Mouse (Mus musculus): ENCODE data around the gene Mex3d. TPM values are rescaled to one million over a fixed set of nuclear protein-coding genes. Genes with fewer than 3 reads are reported as not detected.
"Not testable (repeated sequence)": the region's sequence is repeated elsewhere in the genome, so short reads cannot be mapped to it uniquely, and the experiment has no call there.

Gene Mex3d
- total RNA-seq, 2 experiments from 2014 or later = 20.1 to 20.7 TPM

DNA sequence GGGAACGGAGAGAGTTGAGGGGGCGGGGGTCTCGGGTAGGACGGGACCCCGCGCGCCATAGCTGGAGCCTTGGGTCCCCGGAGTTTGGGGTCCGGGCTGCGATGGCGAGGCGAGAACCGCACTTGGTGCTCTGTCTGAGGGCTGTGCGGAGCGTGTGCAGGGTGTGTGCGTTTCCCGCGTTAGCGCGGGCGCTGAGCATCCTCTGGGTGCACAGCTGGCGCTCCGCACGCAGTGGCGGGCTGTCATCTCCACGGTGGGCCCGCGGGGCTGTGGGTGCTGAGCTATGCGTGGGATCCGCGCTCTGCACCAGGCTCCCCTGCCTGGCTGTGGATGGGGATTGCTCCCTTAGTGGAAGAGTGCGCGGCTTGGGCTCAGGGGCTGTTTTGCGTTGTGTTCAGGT lies 30.7 kb downstream of the Mex3d start:
- DNase-seq (ENCODE audit: low spot score in 2 of 2) = peak in 1 of 2 experiments; percentile 35

GRCm38 (mm10) chr10:80356001-80356682 lies 31.3 kb downstream of the Mex3d start, which contains the start of gene Plk5:
Gene Plk5, plus strand, starts transcription at chr10:80356459.
- DNase-seq (ENCODE audit: low spot score in 2 of 2) = peak in 1 of 2 experiments; percentile 33

DNA sequence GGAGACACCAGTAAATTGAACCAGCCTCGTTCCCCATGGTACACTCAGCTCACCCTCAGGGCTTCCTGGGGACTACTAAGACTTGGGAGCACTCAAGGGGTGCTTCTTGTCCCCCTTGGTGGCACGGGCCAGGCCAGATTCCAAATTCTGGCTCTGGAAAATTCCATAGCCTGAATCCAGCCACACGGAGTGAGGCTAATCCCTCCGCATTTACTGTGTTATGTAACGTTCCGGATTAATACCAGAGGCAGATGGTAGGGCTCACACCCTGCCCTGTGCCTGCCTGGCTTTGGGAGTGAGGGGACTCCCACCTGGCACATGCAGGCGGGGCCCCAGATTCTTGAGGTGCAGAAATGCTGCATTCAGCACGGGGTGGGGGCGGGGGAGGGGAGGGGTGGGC lies 32.0 kb downstream of the Mex3d start:
- no peak for DNase-seq (ENCODE audit: low spot score in 2 of 2)

DNA sequence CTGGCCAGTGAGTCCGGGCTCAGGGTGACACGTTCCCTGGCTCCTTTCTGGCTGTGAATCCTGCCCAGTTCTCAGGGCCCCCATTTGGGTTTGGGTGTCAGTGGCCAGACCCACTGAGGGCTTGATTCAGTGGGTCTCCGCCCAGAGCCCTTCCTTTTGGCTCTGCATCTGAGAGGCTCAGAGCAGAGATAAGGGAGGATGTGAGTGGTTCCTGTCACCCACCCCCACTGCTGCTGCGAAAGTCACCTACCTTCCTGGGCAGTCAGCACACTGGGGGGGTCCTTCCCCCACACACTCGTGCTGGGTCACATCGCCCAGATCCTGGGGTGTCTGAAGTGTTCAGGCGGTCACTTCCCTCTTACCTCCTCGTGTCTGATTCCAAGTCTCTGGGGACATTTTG lies 34.7 kb downstream of the Mex3d start:
- no peak for DNase-seq (ENCODE audit: low spot score in 2 of 2)

DNA sequence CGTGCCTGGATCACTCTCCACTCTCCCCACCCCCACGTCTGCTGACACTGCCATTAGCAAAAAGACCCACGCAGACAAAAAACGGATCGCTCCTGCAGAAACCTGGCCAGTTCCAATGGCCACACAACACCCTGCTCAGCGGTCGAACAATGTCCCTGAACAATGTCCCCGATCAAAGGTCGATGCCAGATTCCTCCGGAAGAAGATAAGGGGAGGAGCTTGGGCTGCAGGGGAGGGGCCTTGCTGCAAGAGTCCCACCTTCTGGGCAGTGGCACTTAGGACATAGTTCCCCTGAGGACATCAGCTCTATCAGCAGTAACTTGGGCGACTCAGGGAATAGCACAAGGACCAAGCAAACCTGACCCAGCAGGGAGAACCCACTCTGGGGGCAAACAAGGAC lies 35.6 kb downstream of the Mex3d start:
- DNase-seq (ENCODE audit: low spot score in 2 of 2) = no peak

- DNase-seq (ENCODE audit: low spot score in 2 of 2) = peak; percentile 82 to 92
These were observed 37.2 kb downstream of the Mex3d start for GRCm38 (mm10) chr10:80350292-80350691.

DNA sequence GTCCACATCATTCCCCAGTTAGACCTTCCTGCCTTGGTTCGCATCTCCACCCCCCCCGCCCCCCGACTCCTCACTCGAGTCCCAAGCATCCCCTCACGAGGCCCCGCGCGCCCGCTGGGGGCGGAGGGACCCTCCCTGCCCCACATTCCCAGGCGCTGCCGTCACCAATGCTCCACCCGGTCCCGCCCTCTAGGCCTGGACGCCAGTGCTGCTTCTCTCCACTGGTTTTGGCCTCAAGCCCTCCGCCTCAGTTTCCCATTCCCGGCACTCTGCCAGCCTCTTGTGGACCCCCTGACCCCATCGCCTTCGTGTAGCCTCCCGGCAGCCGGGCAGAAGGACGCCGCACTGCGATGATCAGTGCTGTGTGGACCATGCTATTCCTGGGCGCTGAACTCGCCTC lies 38.5 kb downstream of the Mex3d start:
- no peak for DNase-seq (ENCODE audit: low spot score in 2 of 2)

GRCm38 (mm10) chr10:80348244-80348781 lies 39.1 kb downstream of the Mex3d start, which contains the start of gene Adamtsl5:
Gene Adamtsl5, minus strand, starts transcription at chr10:80348412.
- DNase-seq (ENCODE audit: low spot score in 2 of 2) = peak in 1 of 2 experiments; percentile 27

DNA sequence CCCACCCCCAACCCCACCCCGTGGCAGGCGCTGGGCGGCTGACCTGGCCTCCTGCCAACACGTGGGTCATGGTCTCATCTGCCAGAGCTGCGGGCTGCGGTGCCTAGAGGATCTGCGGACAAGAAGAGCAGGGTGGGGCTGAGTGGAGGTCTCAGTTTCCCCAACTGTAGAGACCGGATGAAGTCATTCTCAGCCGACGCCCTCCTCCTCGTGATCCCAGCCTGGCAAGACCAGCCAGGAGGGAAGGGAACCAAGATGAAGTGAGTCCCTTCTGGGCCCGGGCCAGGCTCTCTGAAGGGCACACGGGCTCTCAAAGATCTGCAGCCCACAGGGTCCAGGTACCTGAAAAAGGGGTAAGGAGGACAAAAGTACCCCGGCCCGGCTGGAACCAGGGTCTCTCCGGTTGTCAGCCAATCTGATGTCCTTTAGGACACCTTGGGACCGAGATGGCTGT lies 39.9 kb downstream of the Mex3d start:
- no peak for DNase-seq (ENCODE audit: low spot score in 2 of 2)

DNA sequence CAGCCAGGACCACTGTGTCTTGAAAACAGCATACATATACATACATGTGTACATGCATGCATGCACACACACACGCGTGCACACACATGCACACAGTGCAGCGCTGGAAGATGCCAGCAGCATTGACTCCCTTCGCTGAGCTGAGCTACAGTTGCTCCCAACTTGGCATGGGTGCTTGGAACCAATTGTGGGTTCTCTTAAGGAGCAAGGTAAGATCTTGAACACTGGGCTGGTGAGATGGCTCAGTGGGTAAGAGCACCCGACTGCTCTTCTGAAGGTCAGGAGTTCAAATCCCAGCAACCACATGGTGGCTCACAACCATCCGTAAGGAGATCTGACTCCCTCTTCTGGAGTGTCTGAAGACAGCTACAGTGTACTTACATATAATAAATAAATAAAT lies 41.5 kb downstream of the Mex3d start:
- DNase-seq (ENCODE audit: low spot score in 2 of 2) = not testable (repeated sequence)

DNA sequence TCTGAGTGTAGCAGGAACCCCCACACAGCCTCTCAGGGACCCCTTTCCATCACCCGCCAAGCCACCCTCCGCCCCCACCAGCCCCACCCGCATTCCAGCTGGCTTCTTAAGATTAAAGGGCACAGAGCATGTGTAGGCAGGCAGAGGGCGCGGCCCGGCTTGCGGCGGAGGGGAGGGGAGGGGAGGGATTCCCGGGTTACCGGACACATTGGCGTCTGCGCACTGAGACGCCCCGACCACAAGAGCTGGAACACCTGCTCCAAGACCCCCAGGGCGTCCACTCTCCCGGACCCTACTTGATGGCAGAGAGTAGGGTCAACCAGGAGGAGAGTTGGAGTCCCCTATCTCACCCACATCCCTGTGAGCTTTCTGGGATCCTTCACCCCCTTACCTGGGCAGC lies 42.3 kb downstream of the Mex3d start:
- DNase-seq (ENCODE audit: low spot score in 2 of 2) = no peak

DNA sequence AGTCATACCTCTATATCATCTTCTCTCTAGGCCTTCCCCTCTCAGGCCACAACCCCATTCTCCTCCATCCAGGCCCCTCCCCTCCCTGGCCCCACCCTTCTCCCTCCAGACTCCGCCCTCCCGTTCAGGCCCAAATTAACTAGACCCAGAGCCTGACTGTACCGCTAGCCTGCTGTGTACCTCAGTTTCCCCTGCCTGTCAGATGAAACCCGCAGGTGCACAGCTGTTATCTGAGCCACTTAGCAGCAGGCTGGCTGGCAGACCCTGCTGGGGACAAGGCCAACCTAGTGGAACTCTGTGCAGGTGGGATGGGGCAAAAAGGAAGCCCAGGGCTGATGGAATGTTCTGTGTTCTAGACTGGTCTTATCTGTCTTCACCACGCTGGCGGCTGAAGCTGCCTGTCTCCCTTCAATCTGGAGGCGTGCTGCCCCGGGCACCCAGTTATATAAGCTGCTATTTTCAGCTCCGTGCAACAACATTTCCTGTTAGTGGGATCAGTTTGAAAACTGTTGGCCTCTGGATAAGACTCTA lies 43.3 kb downstream of the Mex3d start:
- no peak for DNase-seq (ENCODE audit: low spot score in 2 of 2)

DNA sequence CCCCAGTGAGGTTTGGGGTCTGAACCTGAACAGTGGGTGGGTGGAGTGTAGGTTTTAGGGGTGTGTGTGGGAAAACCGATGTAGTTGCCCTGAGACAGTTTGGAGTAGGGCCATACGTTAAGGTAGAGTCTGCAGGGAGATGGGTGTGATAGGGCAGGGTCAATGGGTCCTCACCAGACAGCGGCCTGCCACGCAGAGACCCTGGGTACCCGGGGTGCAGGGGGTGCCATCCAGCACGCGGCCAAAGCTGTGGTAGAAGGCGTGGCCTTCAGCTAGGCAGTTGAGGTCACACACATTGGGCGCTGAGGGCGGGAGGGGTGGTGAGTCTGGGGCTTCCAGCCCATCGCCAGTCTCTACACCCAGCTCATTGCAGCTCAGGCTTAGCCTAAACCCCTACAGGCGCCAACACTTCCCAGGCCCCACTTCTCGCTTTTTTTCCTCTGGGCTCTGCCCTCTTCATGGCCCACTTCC lies 44.0 kb downstream of the Mex3d start:
- DNase-seq (ENCODE audit: low spot score in 2 of 2) = no peak

DNA sequence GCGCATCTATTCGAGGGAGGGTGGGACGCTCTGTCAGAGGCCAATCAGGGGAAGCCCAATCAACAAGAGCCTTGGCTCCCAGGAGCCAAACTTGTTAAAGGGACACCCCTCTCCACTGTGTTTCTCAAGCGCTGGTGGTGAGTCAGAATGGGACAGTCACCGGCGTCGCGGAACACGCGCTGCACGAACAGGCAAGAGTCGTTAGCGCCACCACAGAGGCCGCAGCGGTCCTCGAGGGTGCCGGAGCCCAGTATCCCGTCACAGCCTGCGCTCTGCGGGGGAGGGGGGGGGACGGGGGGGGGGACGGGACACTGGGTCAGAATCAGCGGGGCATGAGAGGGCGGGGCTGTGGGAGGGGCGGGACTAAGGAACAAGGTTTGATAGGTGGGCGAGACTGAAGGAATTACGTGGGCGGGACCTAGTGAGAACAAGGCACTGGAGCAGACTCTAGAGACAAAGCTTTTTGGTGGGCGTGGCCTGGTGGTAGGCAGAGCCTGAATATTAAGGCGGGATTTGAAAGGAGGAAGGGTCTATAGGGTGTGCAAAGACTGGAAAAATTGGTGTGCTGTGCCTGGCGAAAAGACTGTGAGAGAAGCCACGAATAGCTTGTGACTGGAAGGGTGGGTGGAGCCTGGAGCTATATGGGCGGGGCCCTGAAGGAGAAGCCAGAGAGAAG lies 44.6 kb downstream of the Mex3d start:
- no peak for DNase-seq (ENCODE audit: low spot score in 2 of 2)

GRCm38 (mm10) chr10:80342305-80342748 lies 45.1 kb downstream of the Mex3d start:
- no peak for DNase-seq (ENCODE audit: low spot score in 2 of 2)

DNA sequence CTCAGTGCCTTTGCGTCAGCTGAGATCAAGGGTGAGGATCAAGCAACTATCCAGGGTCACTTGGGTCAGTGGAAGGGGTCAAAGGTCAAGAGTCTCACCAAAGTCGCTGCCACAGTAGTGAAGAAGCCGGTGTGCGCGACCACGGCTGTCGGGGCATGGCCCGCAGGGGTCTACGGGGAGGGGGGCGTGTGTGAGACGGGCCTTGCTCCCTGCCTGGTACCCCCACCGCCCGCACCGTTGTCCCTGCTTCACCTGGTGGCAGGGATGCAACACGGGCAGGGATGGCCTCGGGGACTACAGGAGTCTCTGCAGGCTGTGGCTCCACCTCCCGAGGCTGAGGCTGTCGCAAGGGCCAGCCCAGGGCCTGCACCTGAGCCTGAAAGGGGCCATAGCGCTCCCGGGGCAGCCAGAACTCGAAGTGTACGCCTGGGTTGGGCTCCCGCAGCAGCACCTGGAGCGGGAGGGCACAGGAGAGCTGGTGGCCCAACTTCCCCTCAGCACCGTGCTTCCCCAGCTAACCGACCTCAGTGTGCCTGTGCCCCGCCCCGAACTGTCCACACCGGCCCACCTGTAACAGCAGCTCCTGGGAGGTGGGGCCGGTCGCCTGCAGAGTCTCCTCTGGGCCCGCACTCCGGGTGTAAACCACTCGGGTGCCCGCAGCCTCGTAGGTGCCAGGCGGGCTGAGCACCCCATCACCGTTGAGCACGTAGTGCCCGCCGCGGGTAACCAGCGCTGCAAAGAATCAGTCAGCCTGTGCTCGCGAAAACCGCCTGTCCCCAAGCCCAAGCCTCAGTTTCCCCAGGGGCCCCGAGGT lies 45.8 kb downstream of the Mex3d start:
- DNase-seq (ENCODE audit: low spot score in 2 of 2) = no peak

DNA sequence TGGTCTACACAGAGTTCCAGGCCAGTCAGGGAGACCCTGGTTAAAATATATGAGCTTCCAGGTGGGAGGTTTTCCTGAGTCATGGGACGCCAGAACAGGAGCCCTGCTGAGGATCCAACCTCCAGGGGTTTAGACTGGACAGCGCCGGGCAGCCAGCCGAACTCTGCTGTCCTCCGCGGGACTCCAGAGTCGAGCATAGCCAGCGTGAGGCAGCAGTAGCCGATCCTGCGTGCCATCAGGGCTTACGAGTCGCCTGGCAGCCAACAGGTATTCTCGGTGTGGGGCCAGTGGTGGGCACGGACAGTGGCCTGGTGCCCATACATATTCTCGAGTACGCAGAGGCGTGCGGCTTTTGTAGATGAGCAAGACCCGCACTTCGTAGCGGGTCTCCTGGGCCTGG lies 46.4 kb downstream of the Mex3d start:
- DNase-seq (ENCODE audit: low spot score in 2 of 2) = no peak

DNA sequence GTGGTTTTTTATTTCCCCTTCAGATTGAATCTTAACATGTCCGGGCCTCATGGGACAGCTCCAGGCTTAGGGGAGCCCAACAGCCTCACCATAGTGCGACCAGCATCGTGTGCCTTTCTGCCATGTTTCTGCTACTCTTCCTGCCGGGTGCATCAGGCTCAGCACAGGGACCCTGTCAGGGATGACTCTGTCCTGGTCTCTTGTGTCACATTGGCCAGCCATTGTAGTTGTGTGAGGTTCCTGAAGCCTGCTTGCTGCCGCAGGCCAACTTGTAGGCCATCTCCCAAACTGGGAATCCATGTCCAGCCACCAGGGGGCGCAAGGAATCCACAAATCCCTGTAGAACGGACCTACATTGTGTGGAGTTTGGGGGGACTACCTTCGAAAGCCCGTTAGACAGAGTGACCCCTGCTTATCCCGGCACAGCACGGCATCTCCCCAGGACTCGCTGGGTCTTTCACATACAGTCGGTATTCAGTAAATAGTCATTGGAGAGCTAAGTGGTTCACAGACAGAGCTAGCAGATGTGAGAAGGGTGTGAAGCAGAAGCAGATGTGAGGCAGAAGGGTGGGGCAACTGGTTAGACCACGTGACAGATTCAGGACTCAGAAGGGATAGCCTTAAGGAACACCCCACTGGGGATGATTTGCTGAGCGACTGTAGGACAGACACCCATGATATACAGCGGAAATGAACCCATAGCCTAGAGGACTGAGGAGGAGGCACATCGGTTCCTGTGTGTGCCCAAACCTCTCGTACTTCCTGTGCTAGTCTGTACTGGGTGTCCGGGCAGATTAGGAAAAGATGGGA lies 47.3 kb downstream of the Mex3d start:
- peak; percentile 82 to 90 for DNase-seq (ENCODE audit: low spot score in 2 of 2)

GRCm38 (mm10) chr10:80336263-80336662 lies 51.2 kb downstream of the Mex3d start:
- DNase-seq (ENCODE audit: low spot score in 2 of 2) = no peak

DNA sequence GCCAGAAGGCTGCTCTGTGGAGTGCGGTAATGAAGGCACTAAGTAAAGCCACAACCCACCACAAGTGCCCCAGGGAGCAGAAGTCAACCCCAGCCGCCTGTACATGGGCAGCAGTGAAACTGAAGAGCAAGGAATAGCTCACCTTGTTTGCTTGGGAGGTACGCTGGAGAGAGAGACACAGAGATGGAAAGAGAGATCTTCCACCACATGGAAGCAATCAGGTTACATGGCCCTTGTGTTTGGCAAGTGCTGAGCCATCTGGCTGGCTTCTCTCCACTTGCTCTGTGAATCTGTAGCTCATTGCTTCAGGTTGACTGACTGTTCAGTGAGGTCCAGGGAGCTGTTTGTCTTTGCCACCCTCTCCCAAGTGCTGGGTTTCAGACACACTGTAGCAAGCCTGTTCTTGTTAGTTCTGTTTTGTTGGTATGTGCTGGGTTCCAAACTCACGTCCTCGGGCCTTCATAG lies 54.9 kb downstream of the Mex3d start:
- DNase-seq (ENCODE audit: low spot score in 2 of 2) = no peak
